Mouse (Mus musculus) fat pad, adult 2 months (tissue): ENCODE measurements around the gene Emilin3.

Experiments used
- DNase-seq: peaks from one replicate; pipeline ENCODE4 v3.0.0-alpha.2; 2011; ENCODE audit warnings: low read depth, low spot score; ENCODE audit errors: extremely low read depth

The Emilin3 gene

DNA sequence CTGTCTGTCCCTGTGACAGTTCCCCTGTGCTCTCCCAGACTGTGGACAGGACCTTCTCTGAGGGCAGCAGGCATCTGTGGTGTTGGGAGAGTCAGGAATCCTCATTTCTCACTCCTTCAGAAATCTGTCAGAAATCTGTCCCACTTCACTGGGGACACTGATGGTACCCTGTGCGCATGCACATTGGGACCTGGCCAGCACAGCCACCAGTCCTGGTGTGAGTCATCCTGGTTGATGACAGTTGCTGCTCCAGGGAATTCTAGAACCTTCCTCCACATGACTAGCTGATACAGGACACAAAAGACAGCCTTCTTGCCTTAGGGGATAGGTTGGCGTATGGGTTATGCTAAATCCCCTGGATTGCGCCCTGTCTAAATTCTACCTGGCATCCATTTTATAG lies 5.2 kb upstream of the Emilin3 start:
- peak; percentile 16 for DNase-seq

DNA sequence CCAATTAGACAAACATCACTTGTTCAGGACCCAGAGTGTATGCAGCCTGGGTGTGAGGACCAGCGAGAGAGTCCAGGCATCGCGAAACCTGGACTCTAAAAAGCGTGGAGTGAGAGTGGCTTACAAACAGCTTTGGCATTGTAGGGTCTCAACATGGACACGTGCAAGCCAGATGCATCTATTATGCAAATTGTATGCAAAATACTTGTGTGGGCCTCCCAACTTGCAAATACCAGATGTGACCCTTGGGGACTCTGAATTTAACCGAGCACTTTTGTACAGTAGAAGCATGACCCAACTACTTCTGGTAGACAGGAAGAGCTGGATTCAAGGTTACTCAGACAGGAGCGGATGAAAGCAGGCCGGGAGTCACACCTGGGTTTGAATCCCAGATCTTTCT lies 4.6 kb upstream of the Emilin3 start:
- no peak for DNase-seq

DNA sequence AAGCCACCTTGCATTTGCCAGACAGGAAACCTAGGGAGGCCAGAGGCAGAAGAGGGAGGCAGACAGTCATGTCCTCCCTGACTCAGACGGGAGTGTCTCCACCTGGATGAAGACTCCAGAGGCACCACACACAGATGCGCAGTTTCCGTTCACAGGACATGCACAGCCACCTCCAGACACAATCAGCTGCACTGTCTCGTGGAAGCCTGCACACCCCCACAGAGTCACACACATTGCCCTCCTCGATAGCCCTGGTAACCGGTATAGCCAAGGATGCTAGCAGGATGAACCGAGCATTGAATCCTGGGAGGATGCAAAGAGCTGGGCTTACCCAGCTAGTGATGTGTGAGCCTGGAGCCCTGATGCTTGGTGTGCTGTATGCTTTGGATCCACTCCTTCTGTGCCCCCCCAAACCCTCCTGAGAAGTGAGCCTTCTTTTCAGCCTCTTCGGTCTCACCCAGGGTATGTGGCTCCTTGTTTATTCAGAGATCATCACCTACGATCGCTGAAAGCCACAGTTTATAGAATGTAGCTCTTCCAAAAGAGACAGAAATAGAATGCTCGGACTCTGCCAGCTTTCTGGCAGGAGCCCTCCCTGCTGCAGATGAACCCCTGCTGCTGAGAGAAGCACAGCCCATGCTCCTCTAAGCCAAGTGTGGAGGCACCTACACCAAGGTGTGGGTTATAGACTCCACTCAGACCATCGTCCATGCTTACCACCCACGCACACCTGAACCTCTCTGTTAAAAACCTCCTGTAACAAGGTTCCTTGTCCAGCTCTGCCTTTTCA lies 3.9 kb upstream of the Emilin3 start:
- no peak for DNase-seq

DNA sequence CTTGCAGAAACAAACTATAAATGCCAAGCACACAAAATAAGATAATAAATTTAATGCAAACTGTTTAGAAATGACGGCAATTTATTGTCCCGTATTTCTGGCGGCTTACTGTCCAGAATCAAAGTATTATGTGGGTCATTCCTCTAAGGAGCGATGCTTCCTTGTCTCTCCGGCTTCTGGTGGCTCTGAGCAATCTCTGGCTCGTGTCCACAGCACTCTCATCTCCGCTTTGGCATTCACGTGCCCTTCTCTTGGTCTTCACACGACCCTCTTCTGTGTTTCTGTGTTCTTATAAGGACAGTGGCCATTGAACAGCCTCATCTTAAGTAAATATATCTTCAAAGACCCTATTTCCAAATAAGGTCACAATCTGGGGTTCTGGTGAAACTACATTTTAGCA lies 2.5 kb upstream of the Emilin3 start:
- no peak for DNase-seq

DNA sequence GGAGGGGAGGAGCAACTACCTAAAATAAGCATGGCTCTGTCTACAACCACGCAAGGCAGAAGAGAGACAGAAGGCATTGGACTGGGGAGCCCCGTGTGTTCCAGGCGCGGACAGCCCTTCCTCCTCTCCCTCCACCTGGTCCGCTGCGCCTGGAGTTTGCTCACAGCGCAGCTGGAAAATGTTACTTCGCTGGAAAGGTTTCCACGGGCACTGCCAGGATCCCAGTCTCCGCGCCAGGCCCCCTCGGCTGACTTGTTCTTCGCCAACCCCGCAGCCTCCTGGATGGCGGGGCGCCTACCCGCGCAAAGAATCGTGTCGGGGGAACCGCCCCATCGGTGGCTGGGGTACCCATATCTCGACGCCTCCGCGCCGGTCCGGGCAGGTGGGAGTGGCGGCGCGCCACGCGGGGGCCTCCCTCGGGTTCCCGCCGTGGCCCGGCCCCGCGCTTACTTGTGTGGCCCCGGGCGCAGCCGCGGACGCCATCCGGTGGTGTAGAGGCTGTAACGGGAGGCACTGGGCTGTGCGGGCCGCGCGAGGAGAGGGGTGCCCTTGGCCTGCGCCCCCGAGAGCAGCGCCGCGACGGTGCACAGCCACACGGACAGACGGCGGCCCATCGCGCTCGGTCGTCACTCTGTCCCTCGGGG lies 448 bp downstream of the Emilin3 start:
- no peak for DNase-seq

DNA sequence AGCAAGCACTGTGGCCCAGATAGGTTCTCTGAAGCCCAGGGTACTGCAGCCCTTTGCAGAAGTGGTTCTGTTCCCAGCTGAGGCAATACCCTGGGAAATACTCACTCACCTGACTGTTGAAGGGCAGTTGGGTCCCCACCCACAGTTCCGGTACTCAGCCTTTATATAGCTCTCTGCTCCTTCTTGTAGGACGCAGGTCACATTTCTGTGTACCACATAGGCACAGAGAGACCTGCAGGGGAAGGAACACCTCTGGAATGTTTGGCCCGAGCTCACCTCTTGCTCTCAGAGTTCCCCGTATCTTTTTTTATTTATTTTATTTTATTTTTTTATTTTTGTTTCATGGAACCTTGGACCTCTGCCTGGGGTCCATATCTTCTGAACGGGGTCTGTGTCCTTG lies 1.5 kb downstream of the Emilin3 start:
- DNase-seq: no peak

DNA sequence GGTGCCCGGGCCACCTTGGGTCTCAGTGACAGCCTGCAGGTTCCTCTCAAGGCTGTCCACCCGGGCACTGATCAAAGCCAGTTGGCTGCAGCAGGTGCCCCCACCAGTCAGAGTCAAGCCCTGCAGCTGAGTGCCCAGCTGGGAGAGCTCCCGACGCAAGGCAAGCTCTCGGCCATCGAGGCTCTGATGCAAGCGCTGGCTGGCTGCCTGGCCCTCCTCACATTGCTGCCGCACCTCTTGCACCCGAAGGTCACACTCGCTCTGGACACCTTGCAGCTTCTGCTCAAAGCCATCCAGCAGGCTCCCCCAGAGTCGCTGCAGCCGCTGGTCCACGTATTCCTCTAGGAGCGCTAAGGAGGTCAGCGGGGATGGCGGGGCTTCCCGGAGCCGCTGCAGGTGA lies 3.5 kb downstream of the Emilin3 start:
- no peak for DNase-seq

DNA sequence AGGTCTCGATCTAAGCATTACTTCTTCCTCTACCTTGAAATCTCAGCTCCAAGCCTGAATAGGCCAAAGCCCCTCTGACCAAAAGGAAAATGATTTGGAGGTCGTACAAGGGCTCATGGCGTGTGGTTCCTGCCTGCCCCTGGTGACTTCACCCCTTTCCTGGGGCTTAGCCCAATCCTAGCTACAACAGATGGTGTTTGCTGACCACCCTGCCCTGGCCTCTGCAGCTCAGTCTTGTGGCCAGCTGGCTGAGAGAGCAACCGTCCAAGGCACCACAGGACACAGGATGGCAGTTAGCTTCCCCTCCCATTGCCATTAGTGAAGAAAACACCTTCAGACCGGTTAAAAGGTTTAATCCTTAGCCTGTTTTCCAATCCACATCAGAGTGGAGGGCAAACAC lies 6.0 kb downstream of the Emilin3 start:
- no peak for DNase-seq

DNA sequence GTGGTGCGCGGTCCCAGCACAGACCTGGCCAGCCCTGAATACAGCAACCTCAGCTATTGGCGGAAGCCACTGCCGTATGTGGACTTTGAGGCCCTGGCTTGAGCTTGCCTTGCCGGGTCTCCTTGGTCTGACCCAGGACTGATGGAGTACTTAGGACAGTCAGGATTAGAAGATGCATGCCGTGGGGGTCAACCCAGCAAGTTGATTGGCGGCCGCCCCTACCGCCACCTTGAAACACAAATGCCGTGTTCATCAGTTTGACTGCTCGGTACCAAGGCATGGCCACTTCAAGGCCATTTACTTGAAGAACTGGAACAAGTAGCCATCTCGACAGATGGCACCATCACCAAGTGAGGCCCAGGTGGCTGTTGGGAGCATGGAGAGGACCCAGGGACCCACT lies 6.8 kb downstream of the Emilin3 start:
- no peak for DNase-seq

DNA sequence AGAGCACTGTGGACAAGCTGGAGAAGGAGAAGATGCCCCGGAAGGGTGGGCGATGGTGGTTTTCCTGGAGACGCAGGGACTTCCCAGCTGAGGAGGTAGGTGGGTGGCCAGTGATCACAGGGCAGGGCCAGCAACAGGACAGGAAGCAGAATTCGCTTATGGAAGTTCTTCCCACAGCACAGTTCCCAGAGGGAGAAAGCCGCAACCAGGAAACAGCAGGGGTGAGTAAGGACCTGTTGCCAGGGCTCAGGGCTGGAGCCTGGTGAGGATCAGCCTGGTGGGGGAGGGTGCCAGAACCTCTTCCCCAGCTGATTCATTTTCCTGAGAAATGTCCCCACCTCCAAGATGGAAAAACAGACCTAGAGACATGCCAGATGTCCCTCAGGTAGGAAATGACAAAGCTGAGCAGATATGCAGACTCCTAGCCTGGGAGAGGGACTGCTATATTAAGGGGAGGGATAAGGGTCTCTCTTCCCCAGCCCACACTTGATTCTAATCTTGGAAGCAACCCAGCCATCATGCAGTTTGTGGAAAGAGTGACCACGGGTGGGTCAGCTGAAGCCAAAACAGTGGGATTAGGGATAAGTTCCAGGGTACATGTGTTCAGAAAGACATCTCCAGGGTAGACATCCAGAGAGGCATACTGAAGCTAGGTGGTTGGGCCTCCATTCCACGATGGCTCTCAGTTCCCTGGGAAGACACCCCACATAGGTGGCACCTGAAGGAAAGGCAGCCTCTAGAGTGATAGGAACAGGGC lies 10.3 kb downstream of the Emilin3 start:
- no peak for DNase-seq

DNA sequence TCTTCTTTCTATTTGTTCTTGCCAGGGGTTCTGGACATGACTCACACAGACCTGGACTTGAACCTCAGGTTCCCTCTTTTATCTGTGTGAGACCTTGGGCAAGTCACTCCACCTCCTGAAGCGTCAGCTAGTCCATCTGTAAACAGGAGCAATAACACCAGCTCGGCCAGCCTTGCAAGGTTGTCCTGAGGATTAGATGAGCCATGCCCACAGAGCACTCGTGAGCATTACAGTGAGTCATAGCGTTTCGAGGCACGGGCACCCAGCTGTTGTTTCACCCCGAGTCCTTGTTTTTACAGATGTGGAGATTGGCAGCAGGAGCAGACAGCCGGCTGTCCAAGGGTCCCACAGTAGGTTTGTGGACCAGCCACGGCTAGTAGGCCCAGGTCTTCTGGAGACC lies 20.4 kb downstream of the Emilin3 start:
- peak; percentile 54 for DNase-seq

DNA sequence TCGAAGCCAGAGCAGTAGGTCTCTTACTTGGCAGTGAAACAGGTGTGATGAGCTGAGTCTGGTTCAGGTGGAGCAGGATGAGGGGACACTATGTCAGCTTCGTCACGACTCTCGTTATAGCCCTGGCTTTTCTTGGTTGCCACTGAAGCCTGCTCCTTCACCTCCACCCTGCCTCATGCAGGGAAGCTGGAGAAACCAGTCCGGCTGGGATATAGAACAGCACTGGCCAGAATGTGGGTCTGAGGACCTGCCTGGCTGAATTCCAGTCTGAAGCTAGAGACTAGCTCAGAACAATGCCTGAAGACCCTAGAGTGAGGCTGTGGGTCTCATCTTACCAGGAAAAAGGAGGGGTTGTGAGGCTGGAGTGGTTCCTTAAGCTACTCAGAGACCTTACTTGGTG lies 21.1 kb downstream of the Emilin3 start:
- DNase-seq: no peak

DNA sequence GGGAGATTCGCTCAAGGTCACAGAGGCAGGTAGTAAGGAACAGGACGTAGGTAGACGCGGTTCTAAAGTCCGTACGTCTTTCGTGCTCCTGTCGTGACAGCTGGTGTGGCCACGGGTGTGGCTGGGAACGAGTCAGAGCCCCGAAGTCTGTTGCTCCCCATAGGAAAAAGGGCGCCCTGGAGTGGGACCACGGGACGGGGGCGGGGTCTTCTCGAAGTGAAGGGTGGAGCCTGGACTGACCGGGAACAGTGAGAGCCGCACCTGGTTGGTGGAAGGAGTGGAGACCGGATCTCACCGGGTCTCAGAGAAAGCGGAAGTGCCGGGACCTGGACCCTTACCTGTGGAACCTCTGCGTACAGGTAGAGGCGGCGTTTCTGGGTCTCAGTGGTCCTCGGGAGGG lies 24.3 kb downstream of the Emilin3 start:
- no peak for DNase-seq

DNA sequence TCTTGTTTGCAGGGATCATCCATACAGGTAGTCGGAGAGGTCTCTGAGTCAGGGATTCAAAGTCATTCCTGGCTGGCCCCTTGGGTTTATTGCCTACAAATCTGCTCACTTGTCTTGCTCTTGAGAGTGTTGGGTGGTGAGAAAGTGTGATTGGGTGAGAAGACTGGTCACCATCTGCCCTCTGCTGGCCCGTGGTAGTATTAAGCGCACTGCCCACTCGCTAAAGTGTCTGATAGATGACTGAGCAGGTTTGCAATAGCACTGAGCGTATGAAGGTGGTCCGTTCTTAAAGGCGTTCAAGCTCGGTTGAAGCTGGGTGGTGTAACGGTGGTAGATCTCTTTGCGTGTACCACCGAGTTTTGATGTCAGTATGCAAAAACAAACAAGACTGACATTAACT lies 24.8 kb downstream of the Emilin3 start:
- DNase-seq: no peak

DNA sequence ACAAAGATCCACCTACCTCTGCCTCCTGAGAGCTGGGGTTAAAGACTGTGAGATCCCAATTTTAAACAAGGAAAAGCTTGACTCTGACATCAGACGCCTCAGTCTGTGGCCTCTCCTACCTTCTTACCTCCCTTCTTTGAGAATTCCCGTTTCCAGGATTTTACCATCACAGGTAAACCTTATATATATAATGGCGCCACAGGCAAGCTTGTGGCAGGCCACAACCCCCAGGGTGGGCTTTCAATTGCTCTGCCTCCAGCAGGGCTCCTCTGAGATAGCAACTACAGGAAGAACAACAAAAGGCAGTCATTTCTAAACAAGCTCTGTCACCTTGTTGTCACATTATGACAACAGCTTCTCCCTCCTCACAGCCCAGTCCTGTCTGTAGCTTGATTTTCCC lies 25.9 kb downstream of the Emilin3 start:
- no peak for DNase-seq

DNA sequence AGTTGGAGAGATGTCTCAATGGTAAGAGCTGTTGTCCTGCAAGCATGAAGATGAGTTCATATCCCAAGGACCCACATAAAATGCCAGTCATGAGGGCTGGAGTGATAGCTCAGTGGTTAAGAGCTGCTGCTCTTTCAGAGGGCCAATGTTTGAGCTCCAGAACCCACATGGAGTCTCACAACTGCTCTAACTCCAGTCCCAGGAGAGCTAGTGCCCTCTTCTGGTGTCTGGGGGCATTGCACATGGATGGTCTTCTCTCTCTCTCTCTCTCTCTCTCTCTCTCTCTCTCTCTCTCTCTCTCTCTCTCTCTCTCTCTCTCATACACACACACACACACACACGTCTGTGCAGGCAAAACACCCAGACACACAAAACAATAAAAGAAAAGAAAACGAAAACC lies 27.3 kb downstream of the Emilin3 start:
- DNase-seq: no peak

DNA sequence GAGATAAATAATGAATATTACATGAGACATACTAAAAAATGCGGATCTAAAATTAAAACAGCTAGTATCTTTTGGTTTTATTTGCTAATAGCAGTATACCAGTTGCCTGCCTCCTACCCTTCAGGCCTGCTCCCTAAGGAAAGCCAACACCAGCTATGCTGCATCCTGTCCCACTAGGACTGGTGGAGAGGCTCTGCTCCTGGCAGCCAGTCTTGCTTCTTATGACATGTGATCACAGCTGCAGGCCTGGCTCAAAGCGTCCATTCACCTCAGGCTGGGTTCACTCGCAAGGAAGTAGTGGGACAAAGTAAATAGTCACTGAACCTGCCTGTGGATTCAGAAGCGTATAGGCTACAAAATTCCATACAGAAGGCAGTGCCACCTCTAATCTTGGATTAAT lies 28.2 kb downstream of the Emilin3 start:
- DNase-seq: no peak

DNA sequence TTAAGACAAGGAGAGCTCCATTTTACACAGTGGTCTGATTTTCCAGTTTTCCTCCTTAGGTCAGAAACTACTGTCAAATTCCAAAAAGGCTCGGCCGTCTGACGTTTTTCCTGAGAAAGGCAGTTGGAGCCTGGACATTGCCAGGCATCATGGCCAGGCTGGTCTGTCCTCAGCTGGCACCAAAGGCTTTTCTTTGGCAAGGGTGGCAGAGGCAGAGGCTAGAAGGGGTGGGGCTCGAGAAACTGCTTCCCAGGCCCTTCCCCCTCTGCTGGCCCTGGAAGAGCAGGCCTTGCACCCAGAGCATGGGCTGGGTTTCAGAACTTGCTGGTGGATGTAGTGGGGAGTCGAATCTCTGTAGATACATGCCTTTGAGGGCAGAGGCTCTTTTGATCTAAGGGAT lies 29.7 kb downstream of the Emilin3 start:
- DNase-seq: no peak

DNA sequence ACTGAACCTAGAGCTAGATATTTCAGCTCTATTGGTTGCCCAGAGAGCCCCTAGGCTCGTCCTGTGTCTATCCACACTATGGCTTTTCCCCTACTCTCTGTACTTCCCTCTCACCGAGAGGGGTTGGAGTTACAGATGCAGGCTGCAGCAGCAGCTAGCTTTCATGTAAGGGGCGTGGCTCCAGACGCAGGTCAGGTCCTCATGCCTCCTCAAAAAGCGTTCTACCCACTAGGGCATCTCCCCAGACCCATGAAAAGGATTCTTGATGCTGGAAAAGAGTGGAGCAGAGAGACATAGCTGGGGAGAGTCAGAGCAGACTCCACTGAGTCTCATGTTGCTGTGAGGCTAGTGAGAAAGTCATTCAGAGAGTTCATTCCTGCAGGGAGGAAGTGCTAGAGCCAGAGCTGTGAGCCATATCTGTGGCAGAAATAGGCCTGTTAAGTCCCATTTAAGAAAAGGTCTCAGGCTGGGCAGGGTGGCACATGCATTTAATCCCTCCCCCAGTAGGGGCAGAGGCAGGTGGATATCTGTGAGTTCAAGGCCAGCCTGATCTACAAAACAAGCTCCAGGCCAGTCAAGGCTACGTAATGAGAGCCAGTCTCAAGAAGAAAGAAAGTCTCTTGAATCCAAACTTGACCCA lies 30.5 kb downstream of the Emilin3 start:
- no peak for DNase-seq

DNA sequence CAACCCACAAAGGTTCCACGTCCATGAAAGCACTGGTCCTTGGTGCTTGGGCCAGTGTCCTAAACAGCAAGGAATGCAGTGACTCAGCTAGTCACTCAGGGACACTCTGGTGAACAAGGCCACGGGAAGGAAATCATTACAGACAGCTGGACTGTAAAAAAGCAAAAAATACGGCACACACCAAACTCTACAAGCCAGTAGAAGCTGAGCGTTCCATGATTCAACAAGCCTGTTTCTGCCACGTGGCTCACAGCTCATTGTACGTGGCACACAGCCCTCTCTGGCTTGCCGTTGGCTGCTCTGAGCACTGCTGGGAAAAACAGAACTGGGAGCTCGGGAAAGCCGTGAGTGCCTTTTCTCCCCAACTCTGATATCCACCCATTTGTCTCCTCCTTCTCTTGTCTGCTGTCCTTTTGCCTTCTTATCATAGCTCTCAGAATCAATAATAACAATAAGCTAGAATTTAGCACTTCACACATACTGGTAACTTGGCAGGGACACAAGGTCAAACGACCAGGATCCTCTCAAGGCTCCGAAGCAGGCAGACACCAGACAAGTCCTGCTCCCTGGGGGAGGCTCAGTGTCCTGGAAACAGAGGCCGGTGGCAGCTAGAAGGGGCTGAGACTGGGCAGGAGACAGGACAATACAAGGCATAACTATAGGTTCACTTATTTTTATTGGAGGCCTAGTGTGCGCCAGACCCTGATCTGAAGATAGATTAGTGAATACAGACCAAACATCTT lies 31.5 kb downstream of the Emilin3 start, which contains the start of gene Lpin3:
Gene Lpin3 (plus strand): TSS at position 218 of the 743 bp plus-strand sequence.
- no peak for DNase-seq

DNA sequence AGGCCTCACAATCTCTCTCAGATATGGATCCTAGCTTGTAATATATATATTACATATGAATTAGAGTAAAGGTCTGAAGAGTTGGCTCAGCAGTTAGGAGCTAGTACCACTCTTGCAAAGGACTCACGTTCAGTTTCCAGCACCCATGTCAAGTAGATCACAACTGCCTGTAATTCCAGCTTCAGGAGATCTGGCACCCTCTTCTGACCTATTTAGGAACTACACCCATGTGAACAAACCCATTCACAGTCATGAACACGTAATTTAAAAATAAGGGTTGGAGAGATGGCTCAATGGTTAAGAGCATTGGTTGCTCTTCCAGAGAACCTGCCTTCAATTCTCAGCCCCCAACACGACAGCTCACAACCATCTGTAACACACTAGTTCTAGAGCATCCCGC lies 36.0 kb downstream of the Emilin3 start:
- no peak for DNase-seq
